Mouse (Mus musculus): Measurements from ENCODE around the gene Ephb6. TPM values are rescaled to one million over a fixed set of nuclear protein-coding genes. Genes with fewer than 3 reads are reported as not detected.

The Ephb6 gene
- polyA plus RNA-seq, 1 experiment from 2014 or later, result 0.25 TPM

- DNase-seq (no peak), ATAC-seq (no peak)
- Histone ChIP-seq H3K9ac (replicated peaks) (no peak overlapping the region), H3K4me1 (ENCODE audit: insufficient read depth) (peaks cover 4% of the 10 kb centered on the region; the same call in 1 of the 2 replicates), H3K9me3 (ENCODE audit: low read length) (no peaks in the 10 kb centered on the region), H3K4me3 (ENCODE audit: low read depth, low read length) (no peak overlapping the region), H3K36me3 (replicated peaks; ENCODE audit: insufficient read depth, low read length) (no peaks in the 10 kb centered on the region), H3K27me3 (ENCODE audit: insufficient read depth, low read length) (no peaks in the 10 kb centered on the region), H3K27ac (ENCODE audit: low read depth) (no peak overlapping the region), H3K4me2 (ENCODE audit: low read depth, low read length) (no peak overlapping the region)
- WGBS (ENCODE audit: insufficient replicate concordance), result 61% methylated on average over 6 of the region's 6 CpGs
- TF ChIP-seq CTCF (IDR thresholded peaks at IDR 0.05; ENCODE audit: low read depth) (no peak), EP300 (IDR thresholded peaks at IDR 0.05; ENCODE audit: low read depth) (no peak)
Measured at GRCm38 (mm10) chr6:41641173-41641866, 36.0 kb downstream of the Ephb6 start.

GRCm38 (mm10) chr6:41642765-41643164 lies 37.5 kb downstream of the Ephb6 start:
- DNase-seq (no peak), ATAC-seq (no peak)
- 63% methylated on average over 4 of the region's 4 CpGs for WGBS (ENCODE audit: insufficient replicate concordance)
- Histone ChIP-seq H3K36me3 (replicated peaks; ENCODE audit: insufficient read depth, low read length) (no peaks in the 10 kb centered on the region), H3K4me1 (ENCODE audit: insufficient read depth) (peaks cover 4% of the 10 kb centered on the region; the same call in 1 of the 2 replicates), H3K4me2 (ENCODE audit: low read depth, low read length) (no peak overlapping the region), H3K9ac (replicated peaks) (no peak overlapping the region), H3K4me3 (ENCODE audit: low read depth, low read length) (no peak overlapping the region), H3K27ac (ENCODE audit: low read depth) (no peak overlapping the region), H3K27me3 (ENCODE audit: insufficient read depth, low read length) (no peaks in the 10 kb centered on the region), H3K9me3 (ENCODE audit: low read length) (no peaks in the 10 kb centered on the region)
- TF ChIP-seq CTCF (IDR thresholded peaks at IDR 0.05; ENCODE audit: low read depth), result no peak
- TF ChIP-seq EP300 (IDR thresholded peaks at IDR 0.05; ENCODE audit: low read depth), result no peak

- H3K4me1 ChIP-seq (ENCODE audit: insufficient read depth), result peaks cover 4% of the 10 kb centered on the region; the same call in 1 of the 2 replicates
- no peak overlapping the region for H3K27ac ChIP-seq (ENCODE audit: low read depth)
- peak; percentile 89 for ATAC-seq
- peak; percentile 37 for DNase-seq
- H3K27me3 ChIP-seq (ENCODE audit: insufficient read depth, low read length), result no peaks in the 10 kb centered on the region
- H3K9ac ChIP-seq (replicated peaks), result no peak overlapping the region
- 68% methylated on average over 3 of the region's 3 CpGs for WGBS (ENCODE audit: insufficient replicate concordance)
- no peaks in the 10 kb centered on the region for H3K36me3 ChIP-seq (replicated peaks; ENCODE audit: insufficient read depth, low read length)
- no peak for TF ChIP-seq EP300 (IDR thresholded peaks at IDR 0.05; ENCODE audit: low read depth)
- no peak for TF ChIP-seq CTCF (IDR thresholded peaks at IDR 0.05; ENCODE audit: low read depth)
- no peaks in the 10 kb centered on the region for H3K9me3 ChIP-seq (ENCODE audit: low read length)
- H3K4me3 ChIP-seq (ENCODE audit: low read depth, low read length), result no peak overlapping the region
- no peak overlapping the region for H3K4me2 ChIP-seq (ENCODE audit: low read depth, low read length)
Measured at GRCm38 (mm10) chr6:41643227-41643626, 37.9 kb downstream of the Ephb6 start.

GRCm38 (mm10) chr6:41646220-41646619 lies 40.9 kb downstream of the Ephb6 start:
- no peak overlapping the region for H3K27ac ChIP-seq (ENCODE audit: low read depth)
- H3K36me3 ChIP-seq (replicated peaks; ENCODE audit: insufficient read depth, low read length), result no peaks in the 10 kb centered on the region
- H3K4me3 ChIP-seq (ENCODE audit: low read depth, low read length), result no peak overlapping the region
- no peak for ATAC-seq
- no peaks in the 10 kb centered on the region for H3K27me3 ChIP-seq (ENCODE audit: insufficient read depth, low read length)
- H3K4me1 ChIP-seq (ENCODE audit: insufficient read depth), result 0 out of 2 replicates have a peak, but pooled peaks cover 4% of the 10 kb centered on the region
- DNase-seq, result no peak
- H3K4me2 ChIP-seq (ENCODE audit: low read depth, low read length), result no peak overlapping the region
- no peaks in the 10 kb centered on the region for H3K9me3 ChIP-seq (ENCODE audit: low read length)
- H3K9ac ChIP-seq (replicated peaks), result no peak overlapping the region
- WGBS (ENCODE audit: insufficient replicate concordance), result 72% methylated on average over 3 of the region's 3 CpGs
- TF ChIP-seq CTCF (IDR thresholded peaks at IDR 0.05; ENCODE audit: low read depth) (no peak), EP300 (IDR thresholded peaks at IDR 0.05; ENCODE audit: low read depth) (no peak)

- Histone ChIP-seq H3K4me2 (ENCODE audit: low read depth, low read length) (no peak overlapping the region), H3K9ac (replicated peaks) (no peak overlapping the region), H3K27me3 (ENCODE audit: insufficient read depth, low read length) (no peaks in the 10 kb centered on the region), H3K9me3 (ENCODE audit: low read length) (no peaks in the 10 kb centered on the region), H3K4me1 (ENCODE audit: insufficient read depth) (0 out of 2 replicates have a peak, but pooled peaks cover 4% of the 10 kb centered on the region), H3K27ac (ENCODE audit: low read depth) (no peak overlapping the region), H3K4me3 (ENCODE audit: low read depth, low read length) (no peak overlapping the region), H3K36me3 (replicated peaks; ENCODE audit: insufficient read depth, low read length) (no peaks in the 10 kb centered on the region)
- DNase-seq (no peak), ATAC-seq (no peak)
- TF ChIP-seq CTCF (IDR thresholded peaks at IDR 0.05; ENCODE audit: low read depth) (no peak), EP300 (IDR thresholded peaks at IDR 0.05; ENCODE audit: low read depth) (no peak)
Measured at GRCm38 (mm10) chr6:41646672-41647071, 41.4 kb downstream of the Ephb6 start.

- H3K4me2 ChIP-seq (ENCODE audit: low read depth, low read length), result no peak overlapping the region
- no peak overlapping the region for H3K4me3 ChIP-seq (ENCODE audit: low read depth, low read length)
- WGBS (ENCODE audit: insufficient replicate concordance), result 68% methylated on average over 5 of the region's 5 CpGs
- no peaks in the 10 kb centered on the region for H3K4me1 ChIP-seq (ENCODE audit: insufficient read depth)
- no peak overlapping the region for H3K27ac ChIP-seq (ENCODE audit: low read depth)
- no peak overlapping the region for H3K9ac ChIP-seq (replicated peaks)
- DNase-seq, result no peak
- no peak for TF ChIP-seq EP300 (IDR thresholded peaks at IDR 0.05; ENCODE audit: low read depth)
- no peak for TF ChIP-seq CTCF (IDR thresholded peaks at IDR 0.05; ENCODE audit: low read depth)
- H3K27me3 ChIP-seq (ENCODE audit: insufficient read depth, low read length), result no peaks in the 10 kb centered on the region
- no peaks in the 10 kb centered on the region for H3K9me3 ChIP-seq (ENCODE audit: low read length)
- ATAC-seq, result no peak
- no peaks in the 10 kb centered on the region for H3K36me3 ChIP-seq (replicated peaks; ENCODE audit: insufficient read depth, low read length)
Measured at GRCm38 (mm10) chr6:41653173-41653572, 47.9 kb downstream of the Ephb6 start.
